Mouse (Mus musculus) stomach, embryonic 16.5 days (tissue): ENCODE results near the gene Rrnad1. TPM values are rescaled to one million over a fixed set of nuclear protein-coding genes. Genes with fewer than 3 reads are reported as not detected.
A peak's percentile ranks its signal among the peaks of the same experiment; 100 is the strongest.

Experiments
- ATAC-seq: fragments of 200-750 bp; cut with Nextera tagmentation; 2 replicates; pipeline ENCODE4 v1.8.0; 2017; ENCODE audit warnings: moderate number of reproducible peaks, moderate TSS enrichment; ENCODE audit not compliant: insufficient read depth, low FRiP score
- H3K27ac ChIP-seq: fragments of 300-500 bp; sonication (generic); 2 replicates; pipeline ENCODE4 v1.5.1; 2014; ENCODE audit warnings: low read length
- H3K27me3 ChIP-seq: fragments of 300-500 bp; sonication (generic); 2 replicates; pipeline ENCODE4 v1.6.1; 2014; ENCODE audit warnings: low read length, control low read depth, mixed read lengths; ENCODE audit not compliant: control insufficient read depth, insufficient read depth
- H3K36me3 ChIP-seq: fragments of 300-500 bp; sonication (generic); 2 replicates; pipeline ENCODE4 v1.6.1; 2014; ENCODE audit warnings: low read length; ENCODE audit not compliant: control insufficient read depth, insufficient read depth
- H3K4me1 ChIP-seq: fragments of 300-500 bp; sonication (generic); 2 replicates; pipeline ENCODE4 v1.6.1; 2014; ENCODE audit warnings: low read length, control low read depth, mixed read lengths; ENCODE audit not compliant: control insufficient read depth, insufficient read depth
- H3K4me2 ChIP-seq: fragments of 300-500 bp; sonication (generic); 2 replicates; pipeline ENCODE4 v1.6.1; 2014; ENCODE audit warnings: low read depth, low read length, mixed read lengths
- H3K4me3 ChIP-seq: fragments of 300-500 bp; sonication (generic); replicated peaks from 2 replicates; pipeline ENCODE4 v1.5.1; 2014; ENCODE audit warnings: mild to moderate bottlenecking, low read length
- H3K9ac ChIP-seq: fragments of 300-500 bp; sonication (generic); 2 replicates; pipeline ENCODE4 v1.6.1; 2014; ENCODE audit warnings: low read length
- H3K9me3 ChIP-seq: fragments of 300-500 bp; sonication (generic); replicated peaks from 2 replicates; pipeline ENCODE4 v1.6.1; 2016; ENCODE audit warnings: low read length, control low read depth; ENCODE audit not compliant: control insufficient read depth
- WGBS: fragments of 180-500 bp; shearing (Covaris S2); extraction: QIAGEN DNeasy Blood & Tissue Kit; methylation state at CpG from one replicate; pipeline ENCODE4 v1.1.7; 2014; 5-methylcytosine and 5-hydroxymethylcytosine counted together
- polyA plus RNA-seq: library from polyadenylated mRNA; unstranded; fragments of >200 nt; fragmentation: Nextera tagmentation; extraction: Ambion mirVana; gene quantifications from 2 replicates; pipeline ENCODE4 v1.2.1, GENCODE M21; 2015

The Rrnad1 gene
- polyA plus RNA-seq = 19.8 and 20.3 TPM in 2 replicates

DNA sequence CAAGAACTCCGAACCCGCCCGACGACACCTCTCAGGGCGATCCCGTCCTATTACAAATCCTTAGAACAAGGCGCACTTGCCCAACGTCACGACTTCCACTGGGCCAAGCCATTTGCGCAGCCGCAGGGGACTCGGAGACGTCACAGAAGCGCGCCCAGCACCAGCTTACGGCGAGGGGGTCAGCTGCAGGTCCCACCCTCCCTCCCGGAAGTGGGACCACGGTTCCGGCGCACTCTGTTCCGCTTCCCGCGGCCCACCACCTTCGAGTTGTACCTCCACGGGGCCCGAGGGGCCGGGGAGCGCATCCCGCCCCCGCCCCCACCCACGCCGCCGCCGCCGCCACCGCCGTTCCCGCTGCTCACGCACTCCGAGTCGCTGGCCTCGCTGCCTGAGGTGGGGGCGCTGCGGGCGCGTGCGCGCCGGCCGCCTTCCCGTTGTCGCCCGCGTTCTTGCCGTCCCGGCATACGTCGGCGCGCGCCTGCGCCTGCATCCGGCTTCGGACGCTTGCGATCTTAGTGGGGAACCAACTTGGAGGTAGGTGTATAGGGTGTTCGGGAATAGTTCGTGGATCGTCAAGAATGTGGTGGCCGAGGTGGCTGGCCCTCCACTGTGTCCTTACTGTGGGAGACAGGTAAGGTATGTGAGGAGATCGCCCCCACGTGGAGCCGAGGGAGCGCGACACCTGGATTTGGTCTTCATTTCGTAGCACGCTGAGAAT is at the start of gene Rrnad1, which contains the start of gene Isg20l2:
Gene Rrnad1, minus strand, starts transcription at position 640 of the 718 bp plus-strand sequence.
Gene Isg20l2, plus strand, starts transcription at position 237 of the 718 bp plus-strand sequence.
- peak; percentile 98 for ATAC-seq
- WGBS = under 1% methylated on average over 55 of the region's 78 CpGs
- peak within 1 kb of the TSS; percentile 95 for H3K9ac ChIP-seq

DNA sequence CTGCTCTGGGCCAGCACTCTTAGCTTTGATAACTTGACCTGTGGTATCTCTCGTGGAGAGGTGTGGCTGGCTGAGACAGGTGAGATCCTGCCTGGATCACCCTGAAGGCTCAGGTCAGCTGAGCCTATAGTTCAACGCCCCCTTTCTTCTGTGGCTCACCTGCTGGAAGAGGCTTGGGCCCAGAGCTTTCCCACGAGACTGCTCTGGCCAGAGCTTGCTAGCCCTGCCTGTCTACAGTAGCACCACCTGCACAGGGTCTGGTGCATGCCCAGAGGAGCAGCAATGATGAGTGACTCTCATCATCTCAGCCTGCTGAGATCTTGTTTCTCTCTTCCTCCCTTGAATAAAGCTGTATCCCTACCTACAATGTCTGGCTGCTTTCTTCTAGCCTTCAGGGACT is 49.6 kb upstream of the Rrnad1 start:
- 45% methylated on average over 3 of the region's 3 CpGs for WGBS
- H3K36me3 ChIP-seq = no peaks in the 10 kb centered on the region
- H3K27ac ChIP-seq = no peak overlapping the region
- H3K27me3 ChIP-seq = no peaks in the 10 kb centered on the region
- H3K4me1 ChIP-seq = peaks cover 36% of the 10 kb centered on the region
- ATAC-seq = no peak
- H3K9me3 ChIP-seq = no peaks in the 10 kb centered on the region
- no peak overlapping the region for H3K4me2 ChIP-seq
- H3K9ac ChIP-seq = no peak overlapping the region
- no peak overlapping the region for H3K4me3 ChIP-seq

More for the DNA sequence above, at the start of gene Rrnad1, which contains the start of gene Isg20l2:
- Histone ChIP-seq H3K36me3 (peaks cover 16% of the 10 kb centered on the region), H3K27ac (peak within 1 kb of the TSS; percentile 91), H3K4me1 (peaks cover 17% of the 10 kb centered on the region), H3K4me2 (peak within 1 kb of the TSS; percentile 71), H3K4me3 (peak within 1 kb of the TSS; percentile 96), H3K27me3 (no peaks in the 10 kb centered on the region), H3K9me3 (no peaks in the 10 kb centered on the region)

DNA sequence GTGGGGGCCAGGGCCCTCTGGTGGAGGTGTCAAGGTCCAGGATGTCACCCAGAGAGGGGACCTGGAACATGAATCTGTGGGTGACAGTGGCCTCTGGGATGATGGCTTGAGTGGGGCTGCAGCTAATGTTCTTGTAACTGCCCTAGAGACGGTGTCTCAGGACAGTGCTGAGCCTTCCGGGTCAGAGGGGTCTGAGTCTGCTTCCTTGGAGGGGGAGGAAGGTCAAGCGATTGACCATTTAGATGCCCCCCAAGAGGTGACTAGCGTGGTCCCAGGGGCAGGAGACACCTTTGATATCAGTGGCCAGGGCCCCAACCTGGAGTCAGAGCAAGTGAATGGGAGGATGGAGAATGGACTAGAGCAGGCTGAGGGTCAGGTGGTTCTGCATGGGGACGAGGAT is 49.0 kb upstream of the Rrnad1 start:
- Histone ChIP-seq H3K9ac (no peak overlapping the region), H3K4me2 (no peak overlapping the region), H3K9me3 (no peaks in the 10 kb centered on the region), H3K27ac (no peak overlapping the region), H3K4me3 (no peak overlapping the region), H3K4me1 (peaks cover 38% of the 10 kb centered on the region), H3K36me3 (no peaks in the 10 kb centered on the region), H3K27me3 (no peaks in the 10 kb centered on the region)
- WGBS = 81% methylated on average over 5 of the region's 5 CpGs
- ATAC-seq = no peak

DNA sequence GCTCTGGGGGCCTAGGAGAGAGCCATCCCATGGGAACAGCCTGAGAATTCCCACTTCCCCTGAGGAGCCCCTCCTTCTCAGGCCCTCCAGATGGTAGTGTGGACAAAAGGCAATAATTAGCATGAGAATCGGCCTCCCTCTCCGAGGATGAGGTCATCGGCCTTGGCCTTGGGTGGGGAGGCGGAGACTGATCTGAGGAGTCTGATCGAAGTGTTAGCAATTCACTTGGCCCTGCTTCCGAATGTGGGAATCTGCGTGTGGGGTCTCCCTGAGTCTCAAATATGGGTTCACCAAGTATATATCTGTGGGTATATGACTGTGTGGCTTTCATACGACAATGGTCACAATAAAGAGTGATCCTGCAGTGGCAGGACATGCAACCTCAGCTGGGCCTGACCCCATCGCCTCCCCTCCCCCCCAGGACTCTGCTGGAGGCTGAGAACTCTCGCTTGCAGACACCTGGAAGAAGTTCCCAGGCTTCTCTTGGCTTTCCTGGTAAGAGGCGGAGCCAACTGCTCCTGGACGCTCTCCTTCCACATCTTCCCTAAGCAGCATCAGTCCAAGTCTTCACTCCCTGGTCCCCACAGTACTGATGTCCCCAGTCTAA is 44.0 kb upstream of the Rrnad1 start:
- no peaks in the 10 kb centered on the region for H3K9me3 ChIP-seq
- H3K9ac ChIP-seq = peak overlapping the region; percentile 63
- H3K27ac ChIP-seq = peak overlapping the region; percentile 58
- H3K4me1 ChIP-seq = peaks cover 43% of the 10 kb centered on the region
- WGBS = 28% methylated on average over 12 of the region's 12 CpGs
- no peaks in the 10 kb centered on the region for H3K36me3 ChIP-seq
- peak overlapping the region; percentile 92 for H3K4me2 ChIP-seq
- H3K27me3 ChIP-seq = peaks cover 20% of the 10 kb centered on the region
- 0 out of 2 replicates have a peak, but pooled peaks have one; percentile 27 for ATAC-seq
- H3K4me3 ChIP-seq = peak overlapping the region; percentile 63

DNA sequence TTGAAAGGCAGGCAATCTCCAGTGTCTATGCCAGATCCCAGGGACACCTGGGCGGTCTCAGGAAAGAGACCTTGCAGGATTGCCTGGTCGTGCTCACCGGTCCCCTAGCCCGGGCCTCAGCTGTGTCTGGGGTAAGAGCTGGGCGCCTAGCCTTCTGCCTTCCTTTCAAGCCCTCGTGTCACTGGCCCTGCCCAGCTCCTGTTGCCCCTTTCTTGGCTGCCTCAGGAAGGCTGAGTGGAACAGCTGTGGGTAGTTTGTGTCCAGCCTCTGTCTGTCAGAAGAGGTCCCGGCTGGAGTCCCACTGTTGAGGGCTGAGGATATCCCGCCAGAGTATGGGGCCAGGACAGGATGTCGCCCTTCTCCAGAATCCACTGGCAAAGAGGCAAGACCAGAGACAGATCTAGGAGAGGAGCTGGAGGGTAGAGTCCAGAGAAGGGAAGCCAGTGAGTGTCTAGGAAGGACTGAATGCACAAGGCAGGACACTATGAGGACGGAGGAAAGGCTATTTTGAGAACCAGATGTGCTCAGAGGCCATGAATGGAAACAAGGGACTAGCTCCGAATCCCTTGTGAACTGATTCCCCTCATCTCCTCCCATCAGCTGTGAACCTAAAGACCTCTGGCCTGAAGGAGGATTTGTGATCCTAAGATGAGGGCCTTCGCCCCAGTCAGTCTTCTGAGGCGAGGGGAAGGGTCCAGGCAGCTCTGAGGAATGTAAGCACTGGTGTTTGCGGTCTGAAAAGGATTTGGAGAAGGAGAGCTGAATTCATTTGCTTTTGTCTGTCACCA is 43.3 kb upstream of the Rrnad1 start:
- Histone ChIP-seq H3K36me3 (no peaks in the 10 kb centered on the region), H3K4me1 (peaks cover 43% of the 10 kb centered on the region), H3K27me3 (peaks cover 20% of the 10 kb centered on the region), H3K9ac (peak overlapping the region; percentile 63), H3K9me3 (no peaks in the 10 kb centered on the region), H3K27ac (peak overlapping the region; percentile 66), H3K4me2 (peak overlapping the region; percentile 92), H3K4me3 (peak overlapping the region; percentile 63)
- no peak for ATAC-seq
- WGBS = 44% methylated on average over 14 of the region's 14 CpGs

DNA sequence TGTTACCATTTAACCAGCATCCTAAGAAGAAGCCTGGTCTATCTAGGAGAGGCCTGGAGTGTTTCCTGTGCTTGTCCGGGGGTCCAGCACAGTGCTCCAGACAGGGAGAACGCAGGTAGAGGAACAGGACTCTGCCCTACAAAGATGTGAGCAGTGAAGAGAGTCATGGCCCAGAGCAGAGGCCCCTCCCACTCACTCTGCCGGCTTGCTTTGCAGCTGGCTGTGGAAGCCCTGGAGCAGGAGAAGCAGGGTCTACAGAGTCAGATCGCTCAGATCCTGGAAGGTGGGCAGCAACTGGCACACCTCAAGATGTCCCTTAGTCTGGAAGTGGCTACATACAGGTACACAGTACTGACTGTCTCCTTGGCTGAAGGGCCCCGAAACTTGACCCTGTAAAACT is 42.3 kb upstream of the Rrnad1 start:
- H3K9me3 ChIP-seq = no peaks in the 10 kb centered on the region
- 32% methylated on average over 5 of the region's 5 CpGs for WGBS
- peaks cover 43% of the 10 kb centered on the region for H3K4me1 ChIP-seq
- H3K4me3 ChIP-seq = peak overlapping the region; percentile 63
- peaks cover 20% of the 10 kb centered on the region for H3K27me3 ChIP-seq
- no peak for ATAC-seq
- no peaks in the 10 kb centered on the region for H3K36me3 ChIP-seq
- no peak overlapping the region; the same call in 1 of the 2 replicates for H3K27ac ChIP-seq
- peak overlapping the region; percentile 81 for H3K9ac ChIP-seq
- peak overlapping the region; percentile 92 for H3K4me2 ChIP-seq

DNA sequence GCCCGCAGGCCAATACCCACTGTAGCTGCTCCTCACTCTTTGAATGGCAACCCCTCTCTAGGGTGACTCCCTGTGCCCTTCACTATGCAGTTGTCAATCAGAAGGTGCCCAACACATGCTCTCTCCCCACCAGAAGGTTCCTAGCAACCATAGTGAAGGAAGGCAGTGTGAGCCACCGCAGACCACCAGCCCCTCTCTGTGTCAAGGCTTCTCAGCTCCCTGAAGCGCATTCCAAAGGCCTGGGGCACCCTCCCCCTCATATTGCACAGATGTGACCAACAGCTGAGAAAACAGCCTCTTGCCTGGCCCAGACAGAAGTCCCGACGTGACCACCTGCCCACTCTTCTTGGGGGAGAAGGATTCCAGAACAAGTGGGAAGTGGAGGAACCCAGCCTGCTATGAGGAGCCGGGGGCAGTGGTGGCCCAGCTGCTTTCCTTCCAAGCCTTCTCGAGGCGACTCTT is 41.7 kb upstream of the Rrnad1 start:
- 28% methylated on average over 8 of the region's 8 CpGs for WGBS
- peaks cover 43% of the 10 kb centered on the region for H3K4me1 ChIP-seq
- H3K36me3 ChIP-seq = no peaks in the 10 kb centered on the region
- ATAC-seq = no peak
- H3K27me3 ChIP-seq = peaks cover 20% of the 10 kb centered on the region
- H3K4me2 ChIP-seq = peak overlapping the region; percentile 92
- H3K4me3 ChIP-seq = peak overlapping the region; percentile 63
- H3K9ac ChIP-seq = peak overlapping the region; percentile 81
- peak overlapping the region; percentile 62 for H3K27ac ChIP-seq
- H3K9me3 ChIP-seq = no peaks in the 10 kb centered on the region

DNA sequence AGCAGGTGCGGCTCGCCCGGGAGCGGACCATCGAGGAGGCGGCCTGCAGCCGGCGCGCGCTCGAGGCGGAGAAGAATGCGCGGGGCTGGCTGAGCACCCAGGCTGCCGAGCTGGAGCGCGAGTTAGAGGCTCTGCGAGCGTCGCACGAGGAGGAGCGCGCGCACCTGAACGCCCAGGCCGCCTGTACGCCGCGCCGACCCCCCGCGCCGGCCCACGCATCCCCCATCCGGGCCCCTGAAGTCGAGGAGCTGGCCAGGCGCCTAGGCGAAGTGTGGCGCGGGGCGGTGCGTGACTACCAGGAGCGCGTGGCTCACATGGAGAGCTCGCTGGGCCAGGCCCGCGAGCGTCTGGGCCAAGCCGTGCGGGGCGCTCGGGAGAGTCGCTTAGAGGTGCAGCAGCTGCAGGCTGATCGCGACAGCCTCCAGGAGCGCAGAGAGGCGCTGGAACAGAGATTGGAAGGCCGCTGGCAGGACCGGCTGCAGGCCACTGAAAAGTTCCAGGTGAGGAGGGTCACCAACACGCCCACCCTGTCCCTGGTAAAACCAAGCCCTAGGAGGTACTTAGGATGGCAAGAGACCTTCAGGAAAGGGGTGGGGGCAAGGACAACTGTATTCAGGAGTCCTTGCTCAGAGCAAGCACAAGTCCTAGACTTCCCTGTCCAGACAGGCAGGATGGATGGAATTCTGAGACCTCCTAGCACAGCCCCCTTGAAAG is 41.1 kb upstream of the Rrnad1 start:
- no peak; the same call in 1 of the 2 replicates for ATAC-seq
- WGBS = 1% methylated on average over 60 of the region's 60 CpGs
- peaks cover 20% of the 10 kb centered on the region for H3K27me3 ChIP-seq
- peak overlapping the region; percentile 81 for H3K9ac ChIP-seq
- no peaks in the 10 kb centered on the region for H3K36me3 ChIP-seq
- no peaks in the 10 kb centered on the region for H3K9me3 ChIP-seq
- peak overlapping the region; percentile 62 for H3K27ac ChIP-seq
- H3K4me3 ChIP-seq = peak overlapping the region; percentile 63
- peak overlapping the region; percentile 92 for H3K4me2 ChIP-seq
- H3K4me1 ChIP-seq = peaks cover 43% of the 10 kb centered on the region
